Mouse (Mus musculus): ENCODE measurements at regions not wholly inside any gene's neighbourhood (a gene's known extent, or its start where the extent isn't known, plus 50 kb on each side); places are given as distances from the start of the nearest gene placed in this dataset.
A peak's percentile ranks its signal among the peaks of the same experiment; 100 is the strongest.

DNA sequence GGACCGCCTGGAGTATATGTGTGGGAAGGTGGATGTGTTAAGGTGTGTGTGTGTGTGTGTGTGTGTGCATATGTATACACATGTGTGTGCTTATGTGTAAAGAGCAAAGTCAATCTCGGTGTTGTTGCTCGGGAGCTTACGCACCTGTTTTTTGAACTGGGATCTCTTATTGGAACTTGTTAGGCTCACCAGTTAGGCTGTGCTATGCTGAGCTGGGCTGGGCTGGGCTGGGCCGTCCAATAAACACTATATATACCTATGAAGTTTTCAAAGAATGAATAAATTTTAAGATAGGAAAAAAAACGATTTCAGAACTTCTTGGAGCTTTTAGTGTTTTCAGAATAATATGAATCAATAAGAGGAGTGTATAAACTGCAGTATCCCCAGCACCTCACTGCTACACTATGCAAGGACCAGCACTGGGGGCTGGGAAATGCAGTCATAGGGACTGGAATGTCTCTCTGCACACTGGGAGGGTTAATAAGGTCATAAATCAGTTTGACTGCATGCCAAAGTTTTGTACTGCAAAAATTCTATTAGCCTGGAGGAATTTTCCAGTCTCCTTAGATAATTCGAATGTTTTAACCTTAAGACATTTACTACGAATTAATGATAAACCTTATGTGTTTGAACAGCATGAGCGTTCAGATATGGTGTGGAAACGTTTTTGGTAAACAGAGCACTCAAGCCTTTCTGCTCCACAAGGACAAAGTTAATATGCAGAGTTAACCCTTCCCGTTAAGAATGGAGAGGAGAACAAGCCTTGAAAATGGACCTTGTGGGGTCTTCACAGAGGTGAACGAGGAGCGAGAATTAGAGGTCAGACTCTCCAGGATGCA is 250.9 kb upstream of the Prkd1 start:
- H3K9me3 ChIP-seq (ENCODE audit: low read depth, low read length) = no peaks in the 10 kb centered on the region
- no peak for TF ChIP-seq CTCF (IDR thresholded peaks at IDR 0.05; ENCODE audit: low read depth)
- no peak overlapping the region for H3K4me2 ChIP-seq
- no peak overlapping the region for H3K27ac ChIP-seq (ENCODE audit: low read depth)
- H3K4me3 ChIP-seq (ENCODE audit: low read depth, low read length) = no peak overlapping the region
- H3K9ac ChIP-seq = no peak overlapping the region
- no peaks in the 10 kb centered on the region for H3K27me3 ChIP-seq (ENCODE audit: insufficient read depth, low read length)
- WGBS = 51% methylated on average over 13 of the region's 13 CpGs
- no peaks in the 10 kb centered on the region for H3K36me3 ChIP-seq (ENCODE audit: insufficient read depth)
- ATAC-seq (ENCODE audit: insufficient read depth) (peak; percentile 69; the same call in 1 of the 2 replicates), DNase-seq (peak; percentile 56)
- no peaks in the 10 kb centered on the region for H3K4me1 ChIP-seq (ENCODE audit: insufficient read depth)

DNA sequence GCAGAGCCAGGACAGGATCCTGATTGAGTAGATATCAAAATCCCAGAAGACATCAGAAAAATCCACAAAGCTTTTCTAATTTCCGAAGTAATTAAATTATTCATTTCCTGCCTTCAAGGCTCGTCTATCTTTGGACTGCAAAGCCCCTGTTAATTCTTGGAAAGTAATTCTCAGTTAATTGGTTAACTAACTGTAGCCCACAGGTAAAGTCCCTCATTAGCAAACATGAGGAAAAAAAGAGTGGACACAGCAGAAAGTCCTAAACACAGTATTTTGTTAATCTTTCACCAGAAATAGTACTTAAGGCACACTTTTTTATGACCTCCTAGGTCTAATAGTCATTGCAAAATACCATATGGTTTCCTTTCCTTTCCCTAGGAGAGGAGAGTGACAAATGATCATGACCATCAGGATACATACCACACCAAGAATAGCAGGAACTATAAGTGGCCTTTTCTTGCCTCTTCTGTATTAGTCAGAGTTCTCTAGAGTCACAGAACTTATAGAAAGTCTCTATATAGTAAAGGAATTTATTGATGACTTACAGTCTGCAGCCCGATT is 248.8 kb upstream of the Prkd1 start:
- Histone ChIP-seq H3K36me3 (ENCODE audit: insufficient read depth) (no peaks in the 10 kb centered on the region), H3K4me2 (no peak overlapping the region), H3K27ac (ENCODE audit: low read depth) (no peak overlapping the region), H3K27me3 (ENCODE audit: insufficient read depth, low read length) (no peaks in the 10 kb centered on the region), H3K4me3 (ENCODE audit: low read depth, low read length) (no peak overlapping the region), H3K4me1 (ENCODE audit: insufficient read depth) (no peaks in the 10 kb centered on the region), H3K9ac (no peak overlapping the region), H3K9me3 (ENCODE audit: low read depth, low read length) (no peaks in the 10 kb centered on the region)
- no peak for DNase-seq
- TF ChIP-seq CTCF (IDR thresholded peaks at IDR 0.05; ENCODE audit: low read depth) = no peak
- 75% methylated on average over 3 of the region's 3 CpGs for WGBS
- ATAC-seq (ENCODE audit: insufficient read depth) = no peak

DNA sequence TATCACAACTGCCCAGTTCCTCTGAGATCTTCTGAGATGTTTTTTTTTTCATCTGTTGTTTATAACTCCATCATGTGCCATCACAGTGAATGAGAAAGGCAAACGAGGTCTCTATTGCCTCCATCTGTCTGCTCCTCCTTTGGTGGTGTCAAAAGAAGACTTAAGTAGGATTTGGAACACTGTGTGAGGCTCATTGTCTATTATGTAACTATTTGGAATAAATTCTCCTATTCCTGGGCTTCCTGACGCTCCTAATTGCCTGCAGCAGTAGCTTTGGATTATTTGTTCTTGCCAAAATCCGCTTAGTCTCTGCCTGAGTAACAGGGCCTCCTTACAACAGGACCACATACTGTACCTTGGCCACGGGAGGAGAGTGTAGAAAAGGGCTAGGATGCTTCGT is 244.7 kb upstream of the Prkd1 start:
- TF ChIP-seq CTCF (IDR thresholded peaks at IDR 0.05; ENCODE audit: low read depth) = no peak
- Histone ChIP-seq H3K9me3 (ENCODE audit: low read depth, low read length) (no peaks in the 10 kb centered on the region), H3K27me3 (ENCODE audit: insufficient read depth, low read length) (no peaks in the 10 kb centered on the region), H3K9ac (no peak overlapping the region), H3K36me3 (ENCODE audit: insufficient read depth) (no peaks in the 10 kb centered on the region), H3K4me2 (no peak overlapping the region), H3K4me3 (ENCODE audit: low read depth, low read length) (no peak overlapping the region), H3K27ac (ENCODE audit: low read depth) (no peak overlapping the region), H3K4me1 (ENCODE audit: insufficient read depth) (no peaks in the 10 kb centered on the region)
- ATAC-seq (ENCODE audit: insufficient read depth) (no peak), DNase-seq (no peak)
- WGBS = 59% methylated on average over 5 of the region's 5 CpGs

DNA sequence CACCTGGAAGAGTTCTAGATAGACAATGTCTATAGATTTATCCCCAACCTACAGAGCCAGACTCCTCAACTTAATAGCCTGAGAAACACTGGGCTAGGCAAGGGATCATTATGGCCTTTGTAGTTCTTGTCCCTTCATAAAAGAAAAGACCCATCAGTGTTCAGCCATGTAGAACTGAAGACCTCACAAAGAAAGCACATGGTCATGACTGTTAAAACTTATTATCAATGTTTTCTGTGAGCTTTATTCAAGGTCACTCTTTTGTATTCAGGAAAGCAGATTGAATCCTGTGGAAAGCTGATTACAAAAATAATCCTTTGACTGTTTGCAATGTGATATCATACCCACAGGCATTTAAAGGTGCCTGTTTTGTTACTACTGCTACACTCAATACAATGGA is 226.9 kb upstream of the Prkd1 start:
- Histone ChIP-seq H3K4me1 (ENCODE audit: insufficient read depth) (no peaks in the 10 kb centered on the region), H3K4me2 (no peak overlapping the region), H3K9me3 (ENCODE audit: low read depth, low read length) (no peaks in the 10 kb centered on the region), H3K27me3 (ENCODE audit: insufficient read depth, low read length) (no peaks in the 10 kb centered on the region), H3K27ac (ENCODE audit: low read depth) (no peak overlapping the region), H3K36me3 (ENCODE audit: insufficient read depth) (no peaks in the 10 kb centered on the region), H3K4me3 (ENCODE audit: low read depth, low read length) (no peak overlapping the region), H3K9ac (no peak overlapping the region)
- TF ChIP-seq CTCF (IDR thresholded peaks at IDR 0.05; ENCODE audit: low read depth) = no peak
- ATAC-seq (ENCODE audit: insufficient read depth) = no peak
- DNase-seq = no peak

DNA sequence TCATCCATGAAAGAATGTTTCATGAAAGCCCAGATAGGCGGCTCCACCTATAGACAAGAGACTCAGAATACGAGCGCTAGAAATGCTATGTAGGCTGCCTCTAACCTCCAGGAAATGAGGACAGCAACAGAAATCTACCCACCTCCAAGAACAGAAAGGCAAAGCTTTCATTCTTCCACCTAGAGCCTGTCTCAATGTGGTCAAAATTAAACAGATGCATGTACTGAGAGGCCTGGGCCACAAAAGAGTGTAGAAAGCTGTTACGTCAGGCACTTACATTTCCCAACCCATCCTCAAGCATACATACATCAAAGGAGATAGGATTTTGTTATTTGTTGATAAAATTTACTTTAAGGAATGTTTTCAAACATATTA is 225.1 kb upstream of the Prkd1 start:
- Histone ChIP-seq H3K9ac (no peak overlapping the region), H3K9me3 (ENCODE audit: low read depth, low read length) (no peaks in the 10 kb centered on the region), H3K4me2 (no peak overlapping the region), H3K27me3 (ENCODE audit: insufficient read depth, low read length) (no peaks in the 10 kb centered on the region), H3K4me1 (ENCODE audit: insufficient read depth) (no peaks in the 10 kb centered on the region), H3K36me3 (ENCODE audit: insufficient read depth) (no peaks in the 10 kb centered on the region), H3K4me3 (ENCODE audit: low read depth, low read length) (no peak overlapping the region), H3K27ac (ENCODE audit: low read depth) (no peak overlapping the region)
- TF ChIP-seq CTCF (IDR thresholded peaks at IDR 0.05; ENCODE audit: low read depth) = no peak
- WGBS = 91% methylated on average over 4 of the region's 4 CpGs
- DNase-seq (no peak), ATAC-seq (ENCODE audit: insufficient read depth) (no peak)

DNA sequence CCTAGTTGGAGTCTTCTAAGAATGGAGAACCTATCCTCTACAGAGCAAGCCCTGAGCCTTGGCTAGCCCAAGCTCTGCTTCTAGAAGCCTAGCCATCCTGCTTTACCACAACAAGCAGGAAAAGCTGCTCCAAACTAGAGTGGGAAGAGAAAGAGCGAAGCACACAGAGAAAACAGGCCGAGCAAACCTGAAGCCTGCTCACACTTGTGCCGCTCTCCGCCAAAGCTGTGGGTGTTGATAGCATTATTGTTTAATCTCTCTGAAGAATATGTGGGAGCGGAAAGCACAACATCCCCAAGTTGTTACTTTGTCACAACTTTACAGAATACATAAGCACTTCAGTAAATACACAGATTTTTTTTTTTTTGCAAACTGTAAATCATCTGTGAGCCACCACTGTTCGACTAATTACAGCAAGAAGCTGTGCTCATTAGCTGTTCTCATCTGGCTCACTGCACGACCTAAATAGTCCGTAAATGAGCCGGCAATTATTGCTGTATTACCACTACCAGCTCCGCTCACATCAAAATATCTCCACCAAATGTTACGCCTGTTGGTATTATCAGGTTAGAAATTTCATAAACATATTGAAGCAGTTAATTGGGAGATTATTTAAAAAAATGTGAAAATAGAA is 224.6 kb upstream of the Prkd1 start:
- no peak overlapping the region for H3K4me3 ChIP-seq (ENCODE audit: low read depth, low read length)
- DNase-seq (no peak), ATAC-seq (ENCODE audit: insufficient read depth) (no peak)
- H3K4me1 ChIP-seq (ENCODE audit: insufficient read depth) = no peaks in the 10 kb centered on the region
- WGBS = 87% methylated on average over 11 of the region's 11 CpGs
- no peak overlapping the region for H3K9ac ChIP-seq
- H3K36me3 ChIP-seq (ENCODE audit: insufficient read depth) = no peaks in the 10 kb centered on the region
- H3K27ac ChIP-seq (ENCODE audit: low read depth) = no peak overlapping the region
- TF ChIP-seq CTCF (IDR thresholded peaks at IDR 0.05; ENCODE audit: low read depth) = no peak
- H3K4me2 ChIP-seq = no peak overlapping the region
- no peaks in the 10 kb centered on the region for H3K27me3 ChIP-seq (ENCODE audit: insufficient read depth, low read length)
- H3K9me3 ChIP-seq (ENCODE audit: low read depth, low read length) = no peaks in the 10 kb centered on the region

- H3K27me3 ChIP-seq (ENCODE audit: insufficient read depth, low read length) = no peaks in the 10 kb centered on the region
- H3K9me3 ChIP-seq (ENCODE audit: low read depth, low read length) = no peaks in the 10 kb centered on the region
- WGBS = 82% methylated on average over 3 of the region's 3 CpGs
- ATAC-seq (ENCODE audit: insufficient read depth) (no peak), DNase-seq (no peak)
- no peaks in the 10 kb centered on the region for H3K4me1 ChIP-seq (ENCODE audit: insufficient read depth)
- no peak overlapping the region for H3K4me3 ChIP-seq (ENCODE audit: low read depth, low read length)
- no peak overlapping the region for H3K27ac ChIP-seq (ENCODE audit: low read depth)
- TF ChIP-seq CTCF (IDR thresholded peaks at IDR 0.05; ENCODE audit: low read depth) = no peak
- H3K9ac ChIP-seq = no peak overlapping the region
- H3K36me3 ChIP-seq (ENCODE audit: insufficient read depth) = no peaks in the 10 kb centered on the region
- H3K4me2 ChIP-seq = no peak overlapping the region
These were observed 202.7 kb upstream of the Prkd1 start for GRCm38 (mm10) chr12:50851644-50852043.

All from lung, embryonic 14.5 days (tissue).